Mouse (Mus musculus): ENCODE data around the gene Actl6a.
"Not testable (repeated sequence)": the region's sequence is repeated elsewhere in the genome, so short reads cannot be mapped to it uniquely, and the experiment has no call there.

- not testable (repeated sequence) for TF ChIP-seq CTCF (IDR thresholded peaks at IDR 0.05; ENCODE audit: borderline replicate concordance, insufficient read depth, low read depth, low read length); POLR2A (IDR thresholded peaks at IDR 0.05; ENCODE audit: borderline replicate concordance, insufficient read depth, low read length)
These were observed 11.3 kb downstream of the Actl6a start for GRCm38 (mm10) chr3:32717403-32717802.

Data from cerebellum, adult 2 months (tissue).